Mouse (Mus musculus) neutrophil, adult 59 days (primary cell): ENCODE measurements around the gene Zdhhc17. TPM values are rescaled to one million over a fixed set of nuclear protein-coding genes. Genes with fewer than 3 reads are reported as not detected.

ENCODE experiments used
- total RNA-seq, 2 experiments: library from RNA; stranded (reverse); gene quantifications; 1 replicate in 1 of 2; 2 replicates in 1 of 2; pipeline ENCODE4 v1.2.4; 2023

Gene Zdhhc17
- total RNA-seq, result 10 to 100 TPM; 20.7 to 23.5 TPM

DNA sequence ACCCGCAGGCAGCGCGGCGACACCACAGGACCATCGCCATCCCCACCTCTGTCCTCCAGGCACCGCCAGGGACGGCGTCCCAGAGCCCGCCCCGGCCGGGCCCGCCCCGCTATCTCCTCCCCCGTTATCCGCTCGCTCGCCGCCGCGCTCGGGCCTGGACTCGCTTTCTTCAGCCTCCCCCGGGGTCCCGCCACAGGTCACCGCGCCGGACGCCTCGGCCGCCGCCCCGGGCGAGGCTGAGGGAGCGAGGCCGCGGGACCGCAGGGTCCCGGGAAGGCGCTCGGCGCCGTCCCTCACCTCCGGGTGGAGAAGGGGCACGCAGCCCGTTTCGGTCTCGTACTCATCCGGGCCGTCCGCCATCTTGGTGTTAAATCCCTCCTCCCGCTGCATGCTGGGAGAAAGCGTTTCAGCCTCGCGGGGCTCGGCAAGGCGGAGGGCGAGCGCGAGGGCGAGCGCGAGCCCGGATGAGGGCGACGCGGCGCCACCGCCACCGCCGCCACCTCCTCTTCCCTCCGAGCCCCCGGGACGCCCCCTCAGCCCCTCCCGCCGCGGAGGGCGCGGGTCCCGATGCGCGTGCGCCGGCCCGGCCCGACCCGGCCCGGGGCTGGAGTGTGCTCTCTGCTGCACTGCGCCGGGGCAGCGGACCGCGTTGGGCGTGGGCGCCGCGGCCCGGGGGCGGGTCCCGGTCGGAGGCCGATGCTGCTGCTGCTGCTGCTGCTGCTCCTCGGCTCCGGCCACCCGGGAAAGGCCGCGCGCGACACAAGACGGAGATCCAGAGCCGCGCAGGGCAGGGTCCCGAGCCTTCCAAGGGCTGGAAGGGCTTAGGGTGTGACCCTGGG is at the start of gene Zdhhc17:
TSS of gene Zdhhc17 (minus strand) at position 500 of the 839 bp plus-strand sequence.

DNA sequence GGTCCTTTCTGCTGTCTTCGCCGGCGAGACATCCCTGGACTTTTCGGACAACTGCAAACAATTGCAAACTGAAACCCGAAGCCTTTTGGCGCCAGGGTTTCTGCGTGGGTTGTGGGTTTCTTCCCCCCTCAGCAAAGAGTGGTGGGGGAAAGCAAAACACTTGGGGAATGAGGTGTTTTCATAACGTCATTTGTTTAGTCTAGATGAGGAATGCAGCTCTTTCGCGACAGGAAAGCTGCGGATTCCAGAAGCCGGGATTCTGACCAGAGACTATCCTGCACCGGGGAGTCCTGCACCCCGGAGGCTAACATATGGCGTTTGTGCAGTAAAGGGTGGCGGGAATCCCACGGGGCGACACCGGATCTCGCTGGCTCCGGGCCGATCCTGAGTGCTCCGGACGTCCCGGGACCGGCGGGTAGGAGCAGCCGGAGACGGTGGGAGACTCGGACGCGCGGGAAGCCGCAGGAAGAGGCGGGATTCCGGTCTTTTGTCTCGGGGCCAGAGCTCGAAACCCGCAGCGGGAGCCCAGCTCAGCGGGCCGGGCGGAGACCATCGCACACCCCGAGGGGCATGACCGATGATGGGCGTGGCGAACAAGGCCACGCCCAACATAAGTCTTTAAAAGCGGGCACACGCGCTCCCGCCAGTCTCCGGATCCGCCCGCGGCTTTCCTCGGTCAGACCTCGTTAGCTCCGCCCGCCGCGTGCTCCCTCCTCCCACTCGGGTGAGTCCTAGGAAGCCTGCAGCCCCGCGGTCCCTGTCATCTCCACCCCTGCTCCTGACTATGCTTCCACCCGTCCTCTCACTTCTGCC is 90.2 kb downstream of the Zdhhc17 start, which contains the start of gene Csrp2:
TSS of gene Csrp2 (plus strand) at position 259 of the 813 bp plus-strand sequence.

Other genes with a start within 250 kb of the Zdhhc17 start
- 10 to 100 TPM; 18.1 to 22.4 TPM for gene Csrp2, start 90.4 kb downstream of the Zdhhc17 start, total RNA-seq
- 10 to 100 TPM; 73.2 to 77.0 TPM for gene Osbpl8, start 154.6 kb upstream of the Zdhhc17 start, total RNA-seq